Mouse (Mus musculus) lung, embryonic 15.5 days (tissue): ENCODE measurements around the gene Basp1. TPM values are rescaled to one million over a fixed set of nuclear protein-coding genes. Genes with fewer than 3 reads are reported as not detected.

Experiments
- ATAC-seq: fragments of 200-750 bp; cut with Nextera tagmentation; 2 replicates; pipeline ENCODE4 v1.8.0; 2017; ENCODE audit warnings: moderate number of reproducible peaks, borderline replicate concordance; ENCODE audit not compliant: low FRiP score, low TSS enrichment; ENCODE audit errors: extremely low read depth
- H3K27ac ChIP-seq: fragments of 300-500 bp; sonication (generic); 2 replicates; pipeline ENCODE4 v1.5.1; 2015; ENCODE audit warnings: moderate library complexity, mild to moderate bottlenecking, inconsistent platforms
- H3K27me3 ChIP-seq: fragments of 300-500 bp; sonication (generic); 2 replicates; pipeline ENCODE4 v1.6.1; 2015; ENCODE audit warnings: inconsistent platforms
- H3K36me3 ChIP-seq: fragments of 300-500 bp; sonication (generic); 2 replicates; pipeline ENCODE4 v1.6.1; 2015; ENCODE audit warnings: inconsistent platforms
- H3K4me1 ChIP-seq: fragments of 300-500 bp; sonication (generic); 2 replicates; pipeline ENCODE4 v1.6.1; 2015; ENCODE audit warnings: inconsistent platforms
- H3K4me2 ChIP-seq: fragments of 300-500 bp; sonication (generic); 2 replicates; pipeline ENCODE4 v1.6.1; 2015; ENCODE audit warnings: inconsistent platforms, mild to moderate bottlenecking, moderate library complexity
- H3K4me3 ChIP-seq: fragments of 300-500 bp; sonication (generic); 2 replicates; pipeline ENCODE4 v1.5.1; 2015; ENCODE audit warnings: mild to moderate bottlenecking, inconsistent platforms
- H3K9ac ChIP-seq: fragments of 300-500 bp; sonication (generic); 2 replicates; pipeline ENCODE4 v1.6.1; 2015; ENCODE audit warnings: inconsistent platforms
- H3K9me3 ChIP-seq: fragments of 300-500 bp; sonication (generic); 2 replicates; pipeline ENCODE4 v1.6.1; 2016; ENCODE audit warnings: inconsistent platforms
- WGBS: fragments of 180-500 bp; shearing (Covaris S2); methylation state at CpG from one replicate; pipeline ENCODE4 v1.1.7; 2015; 5-methylcytosine and 5-hydroxymethylcytosine counted together
- polyA plus RNA-seq: library from polyadenylated mRNA; unstranded; fragments of >200 nt; fragmentation: Nextera tagmentation; extraction: Ambion mirVana; gene quantifications from 2 replicates; pipeline ENCODE4 v1.2.1, GENCODE M21; 2015

Gene Basp1
- polyA plus RNA-seq, 1 experiment from 2014 or later, result 28.4 TPM

- Histone ChIP-seq H3K4me2 (peak overlapping the region; percentile 30; the same call in 1 of the 2 replicates), H3K4me1 (no peaks in the 10 kb centered on the region), H3K27me3 (no peaks in the 10 kb centered on the region), H3K9ac (no peak overlapping the region), H3K4me3 (no peak overlapping the region), H3K36me3 (0 out of 2 replicates have a peak, but pooled peaks cover 3% of the 10 kb centered on the region), H3K27ac (no peak overlapping the region), H3K9me3 (no peaks in the 10 kb centered on the region)
- ATAC-seq, result no peak
- WGBS, result 53% methylated on average over 14 of the region's 14 CpGs
Measured at GRCm38 (mm10) chr15:25358680-25359097, 54.9 kb downstream of the Basp1 start.

- Histone ChIP-seq H3K27ac (no peak overlapping the region), H3K9ac (no peak overlapping the region), H3K4me1 (no peaks in the 10 kb centered on the region), H3K4me2 (no peak overlapping the region), H3K9me3 (no peaks in the 10 kb centered on the region), H3K27me3 (no peaks in the 10 kb centered on the region), H3K4me3 (no peak overlapping the region), H3K36me3 (no peaks in the 10 kb centered on the region)
- WGBS, result 56% methylated on average over 5 of the region's 5 CpGs
- ATAC-seq, result no peak
Measured at GRCm38 (mm10) chr15:25355339-25355738, 58.2 kb downstream of the Basp1 start.

DNA sequence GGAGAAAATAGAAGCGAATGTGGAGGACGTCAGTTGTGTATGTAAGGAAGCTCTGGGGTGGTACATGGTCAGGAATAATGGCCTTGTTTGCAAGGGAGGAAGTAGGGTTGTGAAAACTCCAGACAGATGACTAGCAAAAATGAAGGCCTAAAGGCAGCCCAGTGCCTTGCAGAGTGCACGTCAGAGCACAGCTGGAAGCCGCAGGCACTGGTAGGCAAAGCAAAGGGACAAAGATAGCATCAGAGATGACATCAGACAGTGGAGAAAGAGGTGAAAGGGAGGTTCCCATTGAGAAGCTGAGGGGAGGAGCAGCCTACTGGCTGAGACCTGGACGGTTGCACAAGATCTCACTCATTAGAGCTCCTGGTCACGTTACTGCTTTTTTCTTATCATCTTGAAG is 58.8 kb downstream of the Basp1 start:
- H3K4me3 ChIP-seq, result no peak overlapping the region
- no peak overlapping the region for H3K9ac ChIP-seq
- H3K27ac ChIP-seq, result no peak overlapping the region
- no peaks in the 10 kb centered on the region for H3K36me3 ChIP-seq
- 69% methylated on average over 6 of the region's 6 CpGs for WGBS
- H3K27me3 ChIP-seq, result no peaks in the 10 kb centered on the region
- H3K9me3 ChIP-seq, result no peaks in the 10 kb centered on the region
- ATAC-seq, result no peak
- no peak overlapping the region for H3K4me2 ChIP-seq
- no peaks in the 10 kb centered on the region for H3K4me1 ChIP-seq

GRCm38 (mm10) chr15:25353498-25353897 is 60.1 kb downstream of the Basp1 start:
- no peak overlapping the region for H3K4me3 ChIP-seq
- no peaks in the 10 kb centered on the region for H3K36me3 ChIP-seq
- H3K9ac ChIP-seq, result no peak overlapping the region
- 55% methylated on average over 6 of the region's 6 CpGs for WGBS
- no peaks in the 10 kb centered on the region for H3K27me3 ChIP-seq
- H3K4me2 ChIP-seq, result no peak overlapping the region
- ATAC-seq, result no peak
- no peaks in the 10 kb centered on the region for H3K9me3 ChIP-seq
- H3K4me1 ChIP-seq, result no peaks in the 10 kb centered on the region
- H3K27ac ChIP-seq, result no peak overlapping the region

GRCm38 (mm10) chr15:25343263-25343662 is 70.3 kb downstream of the Basp1 start:
- Histone ChIP-seq H3K4me1 (no peaks in the 10 kb centered on the region), H3K4me3 (no peak overlapping the region), H3K27me3 (no peaks in the 10 kb centered on the region), H3K27ac (no peak overlapping the region), H3K4me2 (no peak overlapping the region), H3K36me3 (no peaks in the 10 kb centered on the region), H3K9me3 (no peaks in the 10 kb centered on the region), H3K9ac (no peak overlapping the region)
- no peak for ATAC-seq
- 58% methylated on average over 6 of the region's 6 CpGs for WGBS

- H3K4me1 ChIP-seq, result no peaks in the 10 kb centered on the region
- H3K4me2 ChIP-seq, result no peak overlapping the region
- no peak overlapping the region for H3K9ac ChIP-seq
- 87% methylated on average over 11 of the region's 11 CpGs for WGBS
- no peak for ATAC-seq
- H3K27ac ChIP-seq, result no peak overlapping the region
- H3K36me3 ChIP-seq, result no peaks in the 10 kb centered on the region
- no peaks in the 10 kb centered on the region for H3K9me3 ChIP-seq
- H3K4me3 ChIP-seq, result no peak overlapping the region
- H3K27me3 ChIP-seq, result no peaks in the 10 kb centered on the region
Measured at GRCm38 (mm10) chr15:25335277-25335676, 78.3 kb downstream of the Basp1 start.

DNA sequence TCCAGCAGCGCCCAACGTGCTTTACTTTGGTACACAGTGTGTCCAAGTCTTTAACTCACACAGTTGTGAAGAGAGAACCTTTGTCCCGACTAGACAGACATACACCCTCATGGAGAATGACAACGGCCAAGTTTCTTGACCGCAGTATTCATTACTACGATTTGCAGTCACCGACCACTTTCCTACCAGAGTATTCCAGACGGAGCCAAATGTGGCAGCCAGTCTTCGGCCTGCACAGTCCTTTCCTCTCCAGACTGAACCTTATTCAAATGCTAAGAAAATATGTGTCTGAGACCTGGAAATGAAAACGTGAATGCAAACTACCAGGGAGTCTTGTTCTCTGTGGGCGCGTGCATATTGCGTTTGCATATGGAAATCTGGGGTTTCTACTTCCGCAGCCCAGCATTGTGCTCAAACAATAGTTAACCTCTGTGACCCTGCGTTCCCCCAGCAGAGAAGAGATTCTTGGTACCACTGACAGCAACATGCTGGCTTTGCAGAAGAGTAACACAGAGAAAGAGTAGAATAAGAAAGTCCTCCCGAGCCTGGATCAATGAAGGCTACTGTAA is 81.6 kb downstream of the Basp1 start:
- Histone ChIP-seq H3K4me1 (no peaks in the 10 kb centered on the region), H3K27ac (no peak overlapping the region), H3K4me3 (no peak overlapping the region), H3K4me2 (no peak overlapping the region), H3K27me3 (no peaks in the 10 kb centered on the region), H3K36me3 (no peaks in the 10 kb centered on the region), H3K9ac (no peak overlapping the region), H3K9me3 (no peaks in the 10 kb centered on the region)
- ATAC-seq, result no peak
- 68% methylated on average over 16 of the region's 16 CpGs for WGBS

- no peak overlapping the region for H3K4me2 ChIP-seq
- no peak overlapping the region for H3K9ac ChIP-seq
- WGBS, result 62% methylated on average over 4 of the region's 4 CpGs
- H3K4me3 ChIP-seq, result no peak overlapping the region
- H3K36me3 ChIP-seq, result no peaks in the 10 kb centered on the region
- H3K27ac ChIP-seq, result no peak overlapping the region
- no peaks in the 10 kb centered on the region for H3K9me3 ChIP-seq
- H3K27me3 ChIP-seq, result no peaks in the 10 kb centered on the region
- ATAC-seq, result no peak
- no peaks in the 10 kb centered on the region for H3K4me1 ChIP-seq
Measured at GRCm38 (mm10) chr15:25330946-25331345, 82.6 kb downstream of the Basp1 start.

GRCm38 (mm10) chr15:25322601-25323000 is 91.0 kb downstream of the Basp1 start:
- no peak for ATAC-seq
- H3K4me2 ChIP-seq, result no peak overlapping the region
- no peak overlapping the region for H3K9ac ChIP-seq
- H3K27ac ChIP-seq, result no peak overlapping the region
- H3K9me3 ChIP-seq, result no peaks in the 10 kb centered on the region
- H3K36me3 ChIP-seq, result no peaks in the 10 kb centered on the region
- 52% methylated on average over 2 of the region's 2 CpGs for WGBS
- no peak overlapping the region for H3K4me3 ChIP-seq
- H3K27me3 ChIP-seq, result no peaks in the 10 kb centered on the region
- H3K4me1 ChIP-seq, result no peaks in the 10 kb centered on the region

DNA sequence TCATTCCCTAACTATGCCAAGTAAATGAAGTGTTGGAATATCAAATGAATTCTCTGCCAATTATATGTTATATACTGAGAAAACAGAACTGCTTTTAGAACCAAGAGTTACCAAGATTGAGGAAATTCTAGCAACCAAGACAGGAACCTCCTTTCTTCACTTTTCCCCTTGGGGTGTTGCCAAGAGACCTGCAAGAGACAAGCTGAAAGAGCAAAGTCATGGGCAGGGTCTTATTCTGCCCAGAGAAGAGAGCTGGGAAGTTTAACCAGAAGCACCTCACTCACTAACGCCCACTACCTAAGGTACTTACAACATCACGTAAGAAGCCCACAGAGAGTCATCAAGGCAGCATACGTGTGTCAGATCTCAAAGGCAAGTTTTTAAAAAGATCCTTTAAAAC is 91.5 kb downstream of the Basp1 start:
- WGBS, result 81% methylated on average over 3 of the region's 3 CpGs
- Histone ChIP-seq H3K27ac (no peak overlapping the region), H3K4me3 (no peak overlapping the region), H3K36me3 (no peaks in the 10 kb centered on the region), H3K4me1 (no peaks in the 10 kb centered on the region), H3K9me3 (no peaks in the 10 kb centered on the region), H3K27me3 (no peaks in the 10 kb centered on the region), H3K9ac (no peak overlapping the region), H3K4me2 (no peak overlapping the region)
- no peak for ATAC-seq

GRCm38 (mm10) chr15:25321636-25322035 is 91.9 kb downstream of the Basp1 start:
- H3K36me3 ChIP-seq, result no peaks in the 10 kb centered on the region
- no peak overlapping the region for H3K4me3 ChIP-seq
- H3K4me2 ChIP-seq, result no peak overlapping the region
- H3K27ac ChIP-seq, result no peak overlapping the region
- no peaks in the 10 kb centered on the region for H3K4me1 ChIP-seq
- no peaks in the 10 kb centered on the region for H3K27me3 ChIP-seq
- H3K9ac ChIP-seq, result no peak overlapping the region
- no peaks in the 10 kb centered on the region for H3K9me3 ChIP-seq
- WGBS, result 77% methylated on average over 4 of the region's 4 CpGs
- ATAC-seq, result no peak

GRCm38 (mm10) chr15:25314471-25314870 is 99.1 kb downstream of the Basp1 start:
- no peak overlapping the region for H3K27ac ChIP-seq
- WGBS, result 81% methylated on average over 3 of the region's 3 CpGs
- no peak for ATAC-seq

More at GRCm38 (mm10) chr15:25314471-25314870, 99.1 kb downstream of the Basp1 start:
- H3K4me3 ChIP-seq, result no peak overlapping the region
- H3K27me3 ChIP-seq, result no peaks in the 10 kb centered on the region
- H3K9ac ChIP-seq, result no peak overlapping the region
- no peaks in the 10 kb centered on the region for H3K36me3 ChIP-seq
- H3K4me1 ChIP-seq, result no peaks in the 10 kb centered on the region
- H3K4me2 ChIP-seq, result no peak overlapping the region
- H3K9me3 ChIP-seq, result no peaks in the 10 kb centered on the region
